Mouse (Mus musculus) kidney, adult 8-10 months (tissue): ENCODE measurements around the gene Tnr.

Experiments
- DNase-seq, 2 experiments: peaks; one replicate each; pipeline ENCODE4 v3.0.0; 2022

Gene Tnr

GRCm38 (mm10) chr1:159811805-159812204 is 288.2 kb downstream of the Tnr start:
- no peak for DNase-seq

- no peak for DNase-seq
Measured at GRCm38 (mm10) chr1:159812820-159813411, 289.3 kb downstream of the Tnr start.

GRCm38 (mm10) chr1:159814348-159814747 is 290.8 kb downstream of the Tnr start:
- no peak for DNase-seq

GRCm38 (mm10) chr1:159816614-159817371 is 293.2 kb downstream of the Tnr start:
- DNase-seq: no peak

GRCm38 (mm10) chr1:159819511-159819910 is 295.9 kb downstream of the Tnr start:
- DNase-seq: no peak

- DNase-seq: no peak
Measured at GRCm38 (mm10) chr1:159822416-159822815, 298.8 kb downstream of the Tnr start.

- no peak for DNase-seq
Measured at GRCm38 (mm10) chr1:159828531-159828930, 305.0 kb downstream of the Tnr start.

GRCm38 (mm10) chr1:159833165-159833564 is 309.6 kb downstream of the Tnr start:
- no peak for DNase-seq

GRCm38 (mm10) chr1:159833646-159834338 is 310.2 kb downstream of the Tnr start:
- no peak for DNase-seq

- no peak for DNase-seq
Measured at GRCm38 (mm10) chr1:159835126-159835525, 311.6 kb downstream of the Tnr start.

GRCm38 (mm10) chr1:159840337-159840736 is 316.8 kb downstream of the Tnr start:
- no peak for DNase-seq

- no peak for DNase-seq
Measured at GRCm38 (mm10) chr1:159842876-159843275, 319.3 kb downstream of the Tnr start.

- peak in 1 of 2 experiments; percentile 1 for DNase-seq
Measured at GRCm38 (mm10) chr1:159852088-159852487, 328.5 kb downstream of the Tnr start.

- no peak for DNase-seq
Measured at GRCm38 (mm10) chr1:159854261-159854660, 330.7 kb downstream of the Tnr start.

GRCm38 (mm10) chr1:159861782-159862474 is 338.4 kb downstream of the Tnr start:
- no peak for DNase-seq

- DNase-seq: no peak
Measured at GRCm38 (mm10) chr1:159865696-159866095, 342.1 kb downstream of the Tnr start.

- DNase-seq: no peak
Measured at GRCm38 (mm10) chr1:159869619-159870441, 346.3 kb downstream of the Tnr start.

- DNase-seq: no peak
Measured at GRCm38 (mm10) chr1:159872866-159873265, 349.3 kb downstream of the Tnr start.

- DNase-seq: no peak
Measured at GRCm38 (mm10) chr1:159878681-159879080, 355.1 kb downstream of the Tnr start.

- DNase-seq: no peak
Measured at GRCm38 (mm10) chr1:159879866-159880265, 356.3 kb downstream of the Tnr start.

GRCm38 (mm10) chr1:159885476-159885875 is 361.9 kb downstream of the Tnr start:
- no peak for DNase-seq

- DNase-seq: no peak
Measured at GRCm38 (mm10) chr1:159888611-159889010, 365.0 kb downstream of the Tnr start.
